Comparison of ENCODE assay signal across 8 mouse cellular contexts in genomic region chr6:52208072-52208867, GRCm38 (mm10). TPM values are rescaled to one million over a fixed set of nuclear protein-coding genes. Genes with fewer than 3 reads are reported as not detected.
DNase-seq lines count a peak whose midpoint lies in the region; ATAC-seq and TF ChIP-seq lines count a peak whose summit lies in the region.

Hoxa6 (minus strand) TSS chr6:52208722.

- H3K4me1 ChIP-seq in heart, embryonic 12.5 days (replicated peaks) = peaks cover 30% of the 10 kb centered on the region
- peaks cover 21% of the 10 kb centered on the region for H3K4me1 ChIP-seq in intestine, embryonic 16.5 days (ENCODE audit: control insufficient read depth, insufficient read depth, low read length)
- no peaks in the 10 kb centered on the region; the same call in 1 of the 2 replicates for H3K4me1 ChIP-seq in lung, embryonic 16.5 days (replicated peaks; ENCODE audit: control insufficient read depth, insufficient read depth, low read length)

- peak within 1 kb of the TSS; percentile 25 for H3K4me3 ChIP-seq in heart, embryonic 12.5 days
- H3K4me3 ChIP-seq in intestine, embryonic 16.5 days (ENCODE audit: low read length) = peak within 1 kb of the TSS; percentile 40
- peak within 1 kb of the TSS; percentile 47 for H3K4me3 ChIP-seq in lung, embryonic 16.5 days (ENCODE audit: low read length)
- H3K4me3 ChIP-seq in left cerebral cortex, adult 2 months = no peak within 1 kb of the TSS

- intact Hi-C loops in left cerebral cortex, adult 2 months (cut with DNase I) = no loop called here

- ATAC-seq in heart, embryonic 12.5 days (ENCODE audit: insufficient number of reproducible peaks, low FRiP score) = no peak
- ATAC-seq in intestine, embryonic 16.5 days = no peak
- 0 out of 2 replicates have a peak, but pooled peaks have one; percentile 3 for ATAC-seq in lung, embryonic 16.5 days (ENCODE audit: low read depth)

- WGBS in heart, embryonic 12.5 days = 1% methylated on average over 47 of the region's 47 CpGs
- WGBS in intestine, embryonic 16.5 days = 4% methylated on average over 47 of the region's 47 CpGs
- WGBS in lung, embryonic 16.5 days = 3% methylated on average over 47 of the region's 47 CpGs

- H3K9ac ChIP-seq in heart, embryonic 12.5 days = no peak within 1 kb of the TSS
- H3K9ac ChIP-seq in intestine, embryonic 16.5 days (ENCODE audit: low read depth, low read length) = peak within 1 kb of the TSS; percentile 66
- H3K9ac ChIP-seq in lung, embryonic 16.5 days (ENCODE audit: low read length) = peak within 1 kb of the TSS; percentile 66

- H3K27me3 ChIP-seq in heart, embryonic 12.5 days (replicated peaks) = peaks cover 98% of the 10 kb centered on the region
- peaks cover 45% of the 10 kb centered on the region for H3K27me3 ChIP-seq in intestine, embryonic 16.5 days (replicated peaks; ENCODE audit: control insufficient read depth, insufficient read depth, low read length)
- peaks cover 62% of the 10 kb centered on the region for H3K27me3 ChIP-seq in lung, embryonic 16.5 days (ENCODE audit: control insufficient read depth, insufficient read depth, low read depth, low read length)

- H3K36me3 ChIP-seq in heart, embryonic 12.5 days = no peaks in the 10 kb centered on the region
- no peaks in the 10 kb centered on the region for H3K36me3 ChIP-seq in intestine, embryonic 16.5 days (ENCODE audit: control insufficient read depth, insufficient read depth, low read length)
- no peaks in the 10 kb centered on the region for H3K36me3 ChIP-seq in lung, embryonic 16.5 days (ENCODE audit: control insufficient read depth, insufficient read depth, low read length)

- no peak within 1 kb of the TSS for H3K27ac ChIP-seq in heart, embryonic 12.5 days (ENCODE audit: poor library complexity, severe bottlenecking)
- H3K27ac ChIP-seq in intestine, embryonic 16.5 days (ENCODE audit: low read length) = peak within 1 kb of the TSS; percentile 47; the same call in 1 of the 2 replicates
- peak within 1 kb of the TSS; percentile 82 for H3K27ac ChIP-seq in lung, embryonic 16.5 days (ENCODE audit: low read length)
- H3K27ac ChIP-seq in left cerebral cortex, adult 2 months = no peak within 1 kb of the TSS

- no peak for DNase-seq in heart, adult 8-10 months (ENCODE audit: low spot score)
- DNase-seq in adrenal gland, postnatal 10 days = peak; percentile 86
- no peak for DNase-seq in spleen, postnatal 36 days (ENCODE audit: low spot score in 2 of 2)
- DNase-seq in left cerebral cortex, adult 2 months (ENCODE audit: extremely low spot score in 1 of 2, low spot score in 2 of 2) = no peak
- no peak for DNase-seq in layer of hippocampus, postnatal 10 days (ENCODE audit: low spot score in 2 of 2)

- TF ChIP-seq CTCF in left cerebral cortex, adult 2 months (IDR thresholded peaks at IDR 0.05) = no peak

- no peaks in the 10 kb centered on the region for H3K9me3 ChIP-seq in heart, embryonic 12.5 days (replicated peaks)
- H3K9me3 ChIP-seq in intestine, embryonic 16.5 days (ENCODE audit: control insufficient read depth, low read length) = no peaks in the 10 kb centered on the region
- no peaks in the 10 kb centered on the region for H3K9me3 ChIP-seq in lung, embryonic 16.5 days (ENCODE audit: control insufficient read depth, low read length)

- H3K4me2 ChIP-seq in heart, embryonic 12.5 days = peak within 1 kb of the TSS; percentile 49
- peak within 1 kb of the TSS; percentile 63 for H3K4me2 ChIP-seq in intestine, embryonic 16.5 days (ENCODE audit: low read depth, low read length)
- peak within 1 kb of the TSS; percentile 73 for H3K4me2 ChIP-seq in lung, embryonic 16.5 days (ENCODE audit: low read depth, low read length)

RNA-seq across cellular contexts. Expression of gene Hoxa6, which starts in this region (rescaled TPM):
- polyA plus RNA-seq in heart, embryonic 12.5 days (2016; fragmentation: Nextera tagmentation; extraction: Ambion mirVana) = not detected in 2 replicates
- total RNA-seq in heart, adult 8-10 months (2022) = not detected
- total RNA-seq in adrenal gland, postnatal 10 days (2021) = 1 to 10 TPM; 4.8 to 8.6 TPM
- polyA plus RNA-seq in intestine, embryonic 16.5 days (2015; fragmentation: Nextera tagmentation; extraction: Ambion mirVana) = 1.2 and 1.4 TPM in 2 replicates
- polyA plus RNA-seq in lung, embryonic 16.5 days (2015; fragmentation: Nextera tagmentation; extraction: Ambion mirVana) = 2.0 and 2.2 TPM in 2 replicates
- total RNA-seq in left cerebral cortex, adult 2 months (2021) = not detected
- not detected for total RNA-seq in layer of hippocampus, postnatal 10 days (2021)

Comparison
In these comparisons a context has a peak if more than half of its experiments do, and no peak if none do; other contexts are left out.
1. RNA of gene Hoxa6 (total RNA-seq): 4.8 to 8.6 TPM in adrenal gland, postnatal 10 days; not detected in heart, adult 8-10 months, not detected in left cerebral cortex, adult 2 months and not detected in layer of hippocampus, postnatal 10 days; every median in the first group is over 4 times any median in the second.
2. H3K27ac ChIP-seq: peak in intestine, embryonic 16.5 days (single experiment) and lung, embryonic 16.5 days (single experiment); none in heart, embryonic 12.5 days (single experiment) and left cerebral cortex, adult 2 months (single experiment).
3. Peak in every context shown above with its lines, with median percentiles within 50 percentile points of each other: H3K4me2 ChIP-seq.